Mouse (Mus musculus) heart, embryonic 16.5 days (tissue): Measurements from ENCODE around the gene Cpne7. TPM values are rescaled to one million over a fixed set of nuclear protein-coding genes. Genes with fewer than 3 reads are reported as not detected.

Experiments used
- microRNA-seq: library from miRNA; unstranded; fragments of <30 nt; microRNA quantifications from one replicate; pipeline ENCODE4, GENCODE M21; 2017
- polyA plus RNA-seq: library from polyadenylated mRNA; unstranded; fragments of >200 nt; fragmentation: Nextera tagmentation; extraction: Ambion mirVana; gene quantifications from 2 replicates; pipeline ENCODE4 v1.2.1, GENCODE M21; 2015

Gene Cpne7
- polyA plus RNA-seq, 1 experiment from 2014 or later: 0.20 TPM

Small RNA genes lying within 50 kb of the gene (microRNA-seq; reads per million reads assigned to microRNA genes)
- gene Mir7079: 0.79 reads per million
- not detected for gene Mir7080

Other genes starting within 250 kb of the Cpne7 start
- 17.6 and 18.5 TPM in 2 replicates for gene Ankrd11, start 75.1 kb upstream of the Cpne7 start, polyA plus RNA-seq
- gene Spg7, start 54.4 kb upstream of the Cpne7 start, polyA plus RNA-seq: 60.7 and 71.0 TPM in 2 replicates
- gene Rpl13, start 15.0 kb upstream of the Cpne7 start, polyA plus RNA-seq: 676 and 829 TPM in 2 replicates
- 4.4 and 5.8 TPM in 2 replicates for gene Sult5a1, start 40.9 kb downstream of the Cpne7 start, polyA plus RNA-seq
- 10.3 and 10.4 TPM in 2 replicates for gene Dpep1, start 68.9 kb downstream of the Cpne7 start, polyA plus RNA-seq
- 108 and 114 TPM in 2 replicates for gene Chmp1a, start 95.4 kb downstream of the Cpne7 start, polyA plus RNA-seq
- 4.5 and 5.0 TPM in 2 replicates for gene Spata33, start 95.5 kb downstream of the Cpne7 start, polyA plus RNA-seq
- 19.1 and 19.5 TPM in 2 replicates for gene Cdk10, start 107.5 kb downstream of the Cpne7 start, polyA plus RNA-seq
- gene Spata2l, start 118.9 kb downstream of the Cpne7 start, polyA plus RNA-seq: 4.2 and 4.4 TPM in 2 replicates
- 16.6 and 18.3 TPM in 2 replicates for gene Zfp276, start 136.8 kb downstream of the Cpne7 start, polyA plus RNA-seq
- 20.3 and 20.8 TPM in 2 replicates for gene Vps9d1, start 137.0 kb downstream of the Cpne7 start, polyA plus RNA-seq
- gene Fanca, start 201.2 kb downstream of the Cpne7 start, polyA plus RNA-seq: 15.4 and 16.0 TPM in 2 replicates
- gene Spire2, start 215.3 kb downstream of the Cpne7 start, polyA plus RNA-seq: 0.79 and 0.89 TPM in 2 replicates